Mouse (Mus musculus) stomach, embryonic 14.5 days (tissue): ENCODE data around the gene Cstad. TPM values are rescaled to one million over a fixed set of nuclear protein-coding genes. Genes with fewer than 3 reads are reported as not detected.

Experiments
- ATAC-seq: fragments of 200-750 bp; cut with Nextera tagmentation; 2 replicates; pipeline ENCODE4 v1.8.0; 2017; ENCODE audit warnings: low read depth, moderate TSS enrichment; ENCODE audit not compliant: insufficient number of reproducible peaks, insufficient read depth, low FRiP score
- H3K27ac ChIP-seq: fragments of 300-500 bp; sonication (generic); 2 replicates; pipeline ENCODE4 v1.5.1; 2014; ENCODE audit warnings: mild to moderate bottlenecking, low read length, moderate library complexity, mixed read lengths
- H3K27me3 ChIP-seq: fragments of 300-500 bp; sonication (generic); 2 replicates; pipeline ENCODE4 v1.6.1; 2014; ENCODE audit warnings: low read length, control low read depth, mixed read lengths; ENCODE audit not compliant: control insufficient read depth, insufficient read depth
- H3K36me3 ChIP-seq: fragments of 300-500 bp; sonication (generic); 2 replicates; pipeline ENCODE4 v1.6.1; 2014; ENCODE audit warnings: mild to moderate bottlenecking, control low read depth, low read length, moderate library complexity, mixed read lengths; ENCODE audit not compliant: control insufficient read depth, insufficient read depth
- H3K4me1 ChIP-seq: fragments of 300-500 bp; sonication (generic); 2 replicates; pipeline ENCODE4 v1.6.1; 2014; ENCODE audit warnings: low read length, control low read depth, mixed read lengths; ENCODE audit not compliant: control insufficient read depth, insufficient read depth
- H3K4me2 ChIP-seq: fragments of 300-500 bp; sonication (generic); replicated peaks from 2 replicates; pipeline ENCODE4 v1.6.1; 2014; ENCODE audit warnings: low read depth, low read length, control low read depth
- H3K4me3 ChIP-seq: fragments of 300-500 bp; sonication (generic); 2 replicates; pipeline ENCODE4 v1.5.1; 2014; ENCODE audit warnings: low read depth, low read length, control low read depth
- H3K9ac ChIP-seq: fragments of 300-500 bp; sonication (generic); replicated peaks from 2 replicates; pipeline ENCODE4 v1.6.1; 2014; ENCODE audit warnings: low read depth, mild to moderate bottlenecking, control low read depth, low read length, moderate library complexity, mixed read lengths
- H3K9me3 ChIP-seq: fragments of 300-500 bp; sonication (generic); 2 replicates; pipeline ENCODE4 v1.6.1; 2016; ENCODE audit warnings: low read depth, low read length, control low read depth; ENCODE audit not compliant: control insufficient read depth
- WGBS: fragments of 180-500 bp; shearing (Covaris S2); extraction: QIAGEN DNeasy Blood & Tissue Kit; methylation state at CpG from one replicate; pipeline ENCODE4 v1.1.7; 2014; 5-methylcytosine and 5-hydroxymethylcytosine counted together
- polyA plus RNA-seq: library from polyadenylated mRNA; unstranded; fragments of >200 nt; fragmentation: Nextera tagmentation; extraction: Ambion mirVana; gene quantifications from 2 replicates; pipeline ENCODE4 v1.2.1, GENCODE M21; 2014

Cstad gene
- polyA plus RNA-seq, 1 experiment from 2014 or later: 2.1 TPM

- H3K4me3 ChIP-seq: no peak overlapping the region
- H3K9ac ChIP-seq: no peak overlapping the region
- H3K36me3 ChIP-seq: no peaks in the 10 kb centered on the region
- peak overlapping the region; percentile 71 for H3K27ac ChIP-seq
- no peak overlapping the region for H3K4me2 ChIP-seq
- 82% methylated on average over 4 of the region's 4 CpGs for WGBS
- H3K9me3 ChIP-seq: no peaks in the 10 kb centered on the region
- no peaks in the 10 kb centered on the region for H3K27me3 ChIP-seq
- H3K4me1 ChIP-seq: peaks cover 32% of the 10 kb centered on the region
- ATAC-seq: no peak
Observed at GRCm38 (mm10) chr2:30589781-30590180, 5.1 kb upstream of the Cstad start.

- H3K9ac ChIP-seq: no peak overlapping the region
- ATAC-seq: peak; percentile 70
- WGBS: 2% methylated on average over 3 of the region's 3 CpGs
- no peak overlapping the region for H3K4me3 ChIP-seq
- no peaks in the 10 kb centered on the region for H3K36me3 ChIP-seq
- no peaks in the 10 kb centered on the region for H3K9me3 ChIP-seq
- H3K4me1 ChIP-seq: peaks cover 32% of the 10 kb centered on the region
- H3K27me3 ChIP-seq: no peaks in the 10 kb centered on the region
- peak overlapping the region; percentile 56; the same call in 1 of the 2 replicates for H3K27ac ChIP-seq
- H3K4me2 ChIP-seq: 0 out of 2 replicates have a peak overlapping the region, but pooled peaks have one; percentile 27
Observed at GRCm38 (mm10) chr2:30590909-30591308, 3.9 kb upstream of the Cstad start.

- no peak for ATAC-seq
- Histone ChIP-seq H3K4me2 (no peak overlapping the region), H3K9me3 (no peaks in the 10 kb centered on the region), H3K36me3 (no peaks in the 10 kb centered on the region), H3K9ac (no peak overlapping the region), H3K27ac (no peak overlapping the region), H3K27me3 (no peaks in the 10 kb centered on the region), H3K4me3 (no peak overlapping the region), H3K4me1 (peaks cover 26% of the 10 kb centered on the region)
- WGBS: 67% methylated on average over 6 of the region's 6 CpGs
Observed at GRCm38 (mm10) chr2:30592391-30592790, 2.4 kb upstream of the Cstad start.

- H3K4me1 ChIP-seq: peaks cover 23% of the 10 kb centered on the region
- H3K9ac ChIP-seq: no peak overlapping the region
- no peak for ATAC-seq
- H3K9me3 ChIP-seq: no peaks in the 10 kb centered on the region
- H3K4me3 ChIP-seq: no peak overlapping the region
- no peaks in the 10 kb centered on the region for H3K27me3 ChIP-seq
- peak overlapping the region; percentile 98; the same call in 1 of the 2 replicates for H3K27ac ChIP-seq
- H3K36me3 ChIP-seq: no peaks in the 10 kb centered on the region
- H3K4me2 ChIP-seq: no peak overlapping the region
- 74% methylated on average over 6 of the region's 6 CpGs for WGBS
Observed at GRCm38 (mm10) chr2:30592951-30593350, 1.9 kb upstream of the Cstad start.

GRCm38 (mm10) chr2:30593636-30594310 lies 1.1 kb upstream of the Cstad start:
- no peak for ATAC-seq
- Histone ChIP-seq H3K9ac (peak overlapping the region; percentile 43; the same call in 1 of the 2 replicates), H3K4me2 (peak overlapping the region; percentile 53)

GRCm38 (mm10) chr2:30595796-30596195 lies 956 bp downstream of the Cstad start:
- Histone ChIP-seq H3K9me3 (no peaks in the 10 kb centered on the region), H3K9ac (peak overlapping the region; percentile 43; the same call in 1 of the 2 replicates), H3K4me2 (peak overlapping the region; percentile 53), H3K4me1 (peaks cover 25% of the 10 kb centered on the region), H3K36me3 (no peaks in the 10 kb centered on the region), H3K27ac (peak overlapping the region; percentile 98), H3K4me3 (no peak overlapping the region), H3K27me3 (no peaks in the 10 kb centered on the region)
- 82% methylated on average over 4 of the region's 4 CpGs for WGBS
- ATAC-seq: no peak

More at GRCm38 (mm10) chr2:30593636-30594310, 1.1 kb upstream of the Cstad start:
- H3K4me3 ChIP-seq: no peak overlapping the region
- H3K27ac ChIP-seq: peak overlapping the region; percentile 98
- no peaks in the 10 kb centered on the region for H3K9me3 ChIP-seq
- WGBS: 62% methylated on average over 13 of the region's 13 CpGs
- H3K36me3 ChIP-seq: no peaks in the 10 kb centered on the region
- H3K4me1 ChIP-seq: peaks cover 23% of the 10 kb centered on the region
- no peaks in the 10 kb centered on the region for H3K27me3 ChIP-seq

GRCm38 (mm10) chr2:30599621-30600020 lies 4.8 kb downstream of the Cstad start:
- Histone ChIP-seq H3K9ac (no peak overlapping the region), H3K27me3 (no peaks in the 10 kb centered on the region), H3K36me3 (no peaks in the 10 kb centered on the region), H3K4me1 (peaks cover 30% of the 10 kb centered on the region), H3K4me3 (no peak overlapping the region), H3K27ac (no peak overlapping the region), H3K9me3 (no peaks in the 10 kb centered on the region), H3K4me2 (no peak overlapping the region)
- WGBS: 45% methylated on average over 3 of the region's 3 CpGs
- no peak for ATAC-seq

- ATAC-seq: no peak
- H3K36me3 ChIP-seq: no peaks in the 10 kb centered on the region
- no peaks in the 10 kb centered on the region for H3K9me3 ChIP-seq
- peak overlapping the region; percentile 92 for H3K27ac ChIP-seq
- 11% methylated on average over 9 of the region's 9 CpGs for WGBS
- peak overlapping the region; percentile 31 for H3K4me2 ChIP-seq
- H3K9ac ChIP-seq: peak overlapping the region; percentile 21; the same call in 1 of the 2 replicates
- H3K27me3 ChIP-seq: no peaks in the 10 kb centered on the region
- H3K4me3 ChIP-seq: no peak overlapping the region
- peaks cover 35% of the 10 kb centered on the region for H3K4me1 ChIP-seq
Observed at GRCm38 (mm10) chr2:30600291-30600690, 5.5 kb downstream of the Cstad start.
